23 mouse cellular contexts compared by ENCODE assay signal in genomic region chr8:44252393-44252792, GRCm38 (mm10).
DNase-seq lines count a peak whose midpoint lies in the region; ATAC-seq lines count a peak whose summit lies in the region.
"Had no signal": no experiment of that assay in that cellular context is flagged by ENCODE, and none has a peak within 500 bp of the region (broad histone marks: within the 10 kb centered on the region; RNA-seq: fewer than 3 reads in every experiment).

No protein-coding gene starts in this region.

- no peaks in the 10 kb centered on the region for H3K9me3 ChIP-seq in kidney, embryonic 15.5 days (replicated peaks)
- H3K9me3 ChIP-seq in hindbrain, embryonic 12.5 days (replicated peaks): no peaks in the 10 kb centered on the region
- H3K9me3 ChIP-seq: forebrain, embryonic 10.5 days; forebrain, embryonic 13.5 days; heart, embryonic 10.5 days; heart, embryonic 13.5 days; hindbrain, embryonic 15.5 days had no signal

- H3K4me1 ChIP-seq in kidney, embryonic 15.5 days: 0 out of 2 replicates have a peak, but pooled peaks cover 2% of the 10 kb centered on the region
- H3K4me1 ChIP-seq in hindbrain, embryonic 12.5 days: no peaks in the 10 kb centered on the region
- H3K4me1 ChIP-seq: forebrain, embryonic 13.5 days; heart, embryonic 10.5 days; heart, embryonic 13.5 days; hindbrain, embryonic 15.5 days had no signal

- peak; percentile 52; the same call in 1 of the 2 replicates for ATAC-seq in kidney, embryonic 15.5 days (replicated peaks; ENCODE audit: low FRiP score)
- ATAC-seq in hindbrain, embryonic 12.5 days (ENCODE audit: low FRiP score): no peak
- ATAC-seq: activated CD4-positive, CD25-positive, alpha-beta regulatory T cell, adult 4 months; forebrain, embryonic 13.5 days; forebrain, embryonic 16.5 days had no signal

- WGBS in kidney, embryonic 15.5 days: 49% methylated on average over 3 of the region's 3 CpGs
- 73% methylated on average over 3 of the region's 3 CpGs for WGBS in hindbrain, embryonic 12.5 days

- H3K27ac ChIP-seq in kidney, embryonic 15.5 days: no peak overlapping the region
- H3K27ac ChIP-seq in hindbrain, embryonic 12.5 days: no peak overlapping the region
- H3K27ac ChIP-seq: forebrain, embryonic 10.5 days; forebrain, embryonic 13.5 days; heart, adult 2 months; heart, embryonic 10.5 days; heart, embryonic 13.5 days; hindbrain, embryonic 15.5 days had no signal

- H3K27me3 ChIP-seq in kidney, embryonic 15.5 days: no peaks in the 10 kb centered on the region
- H3K27me3 ChIP-seq in hindbrain, embryonic 12.5 days: no peaks in the 10 kb centered on the region
- H3K27me3 ChIP-seq: forebrain, embryonic 13.5 days; heart, embryonic 13.5 days; hindbrain, embryonic 15.5 days had no signal

- no peak overlapping the region for H3K9ac ChIP-seq in kidney, embryonic 15.5 days
- no peak overlapping the region for H3K9ac ChIP-seq in hindbrain, embryonic 12.5 days
- H3K9ac ChIP-seq: forebrain, embryonic 13.5 days; heart, embryonic 13.5 days; hindbrain, embryonic 15.5 days had no signal

- no peak overlapping the region for H3K4me2 ChIP-seq in kidney, embryonic 15.5 days
- H3K4me2 ChIP-seq in hindbrain, embryonic 12.5 days (replicated peaks): no peak overlapping the region
- H3K4me2 ChIP-seq: forebrain, embryonic 13.5 days; heart, embryonic 13.5 days; hindbrain, embryonic 15.5 days had no signal

- DNase-seq in cerebellum, postnatal 10 days: peak; percentile 35 to 38
- DNase-seq in cerebellum, adult 9-11 months: no peak
- DNase-seq in kidney, adult 18-20 months: no peak
- DNase-seq in kidney, postnatal 10 days: peak; percentile 17
- DNase-seq in kidney, adult 11 months: no peak
- DNase-seq: adrenal gland, adult 8-10 months; adrenal gland, postnatal 25 days; cerebellum, adult 18-20 months; cerebellum, adult 9-10 months; gastrocnemius, postnatal 10 days; gastrocnemius, postnatal 36 days; heart, adult 2 months; heart, postnatal 14 days; heart, postnatal 4 days had no signal

- H3K36me3 ChIP-seq in kidney, embryonic 15.5 days: no peaks in the 10 kb centered on the region
- no peaks in the 10 kb centered on the region for H3K36me3 ChIP-seq in hindbrain, embryonic 12.5 days
- H3K36me3 ChIP-seq: forebrain, embryonic 10.5 days; heart, embryonic 10.5 days; heart, embryonic 13.5 days; hindbrain, embryonic 15.5 days had no signal

- H3K4me3 ChIP-seq in kidney, embryonic 15.5 days (replicated peaks): no peak overlapping the region
- H3K4me3 ChIP-seq in hindbrain, embryonic 12.5 days: no peak overlapping the region
- H3K4me3 ChIP-seq: forebrain, embryonic 10.5 days; forebrain, embryonic 13.5 days; heart, adult 2 months; heart, embryonic 10.5 days; heart, embryonic 13.5 days; hindbrain, embryonic 15.5 days had no signal

Comparison
In these comparisons a context has a peak if more than half of its experiments do, and no peak if none do; other contexts are left out.
1. DNase-seq: peak in cerebellum, postnatal 10 days (2 of 2) and kidney, postnatal 10 days (single experiment); none in cerebellum, adult 9-11 months (single experiment), kidney, adult 18-20 months (single experiment) and kidney, adult 11 months (single experiment).